Mouse (Mus musculus): Measurements from ENCODE around the gene Rpl22. TPM values are rescaled to one million over a fixed set of nuclear protein-coding genes. Genes with fewer than 3 reads are reported as not detected.

Rpl22 gene
- polyA plus RNA-seq, 2 experiments = 298 to 443 TPM

DNA sequence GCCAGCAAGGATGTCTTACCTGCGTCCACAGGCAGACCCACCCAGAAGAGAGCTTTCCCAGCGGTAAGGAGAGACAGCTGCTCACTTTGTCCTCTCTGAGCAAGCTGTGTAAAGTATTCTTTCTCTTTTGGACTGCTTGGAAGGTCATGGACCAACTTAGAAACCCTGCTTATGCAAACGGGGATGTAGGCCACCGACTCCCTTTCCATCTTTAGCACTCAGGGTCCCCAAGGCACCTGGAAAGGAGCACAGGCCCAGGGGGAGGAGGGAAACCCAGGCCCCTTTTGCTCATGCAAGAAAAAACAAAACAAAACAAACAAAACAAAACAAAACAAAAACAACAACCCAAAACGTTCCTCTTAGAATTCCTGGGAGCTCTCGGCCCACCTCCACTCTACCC lies 34.0 kb upstream of the Rpl22 start, which contains the start of gene Hes3:
Gene Hes3 (minus strand): TSS at position 101 of the 400 bp plus-strand sequence.
- Histone ChIP-seq H3K4me3 (ENCODE audit: insufficient read depth in 1 of 2, low read depth in 2 of 2, low read length in 2 of 2) (no peak within 1 kb of the TSS), H3K9ac (replicated peaks) (no peak within 1 kb of the TSS), H3K27ac (no peak within 1 kb of the TSS), H3K27me3 (ENCODE audit: control insufficient read depth, insufficient read depth, low read length) (peaks cover 55% of the 10 kb centered on the region), H3K4me2 (ENCODE audit: low read depth) (no peak within 1 kb of the TSS), H3K9me3 (ENCODE audit: control insufficient read depth, low read length) (no peaks in the 10 kb centered on the region), H3K36me3 (replicated peaks; ENCODE audit: control insufficient read depth, insufficient read depth, low read depth) (no peaks in the 10 kb centered on the region), H3K4me1 (replicated peaks; ENCODE audit: control insufficient read depth in 2 of 2, insufficient read depth in 2 of 2, low read length in 1 of 2) (peaks cover 7 to 12% of the 10 kb centered on the region in 2 experiments)
- no peak for TF ChIP-seq EP300 (IDR thresholded peaks at IDR 0.05; ENCODE audit: low read depth)
- TF ChIP-seq CTCF (IDR thresholded peaks at IDR 0.05; ENCODE audit: low read depth) = no peak
- ATAC-seq (ENCODE audit: insufficient read depth) = no peak
- WGBS (ENCODE audit: insufficient replicate concordance) = 29% methylated on average over 6 of the region's 6 CpGs
- no peak for DNase-seq (ENCODE audit: low read depth in 3 of 3, low spot score in 3 of 3)

DNA sequence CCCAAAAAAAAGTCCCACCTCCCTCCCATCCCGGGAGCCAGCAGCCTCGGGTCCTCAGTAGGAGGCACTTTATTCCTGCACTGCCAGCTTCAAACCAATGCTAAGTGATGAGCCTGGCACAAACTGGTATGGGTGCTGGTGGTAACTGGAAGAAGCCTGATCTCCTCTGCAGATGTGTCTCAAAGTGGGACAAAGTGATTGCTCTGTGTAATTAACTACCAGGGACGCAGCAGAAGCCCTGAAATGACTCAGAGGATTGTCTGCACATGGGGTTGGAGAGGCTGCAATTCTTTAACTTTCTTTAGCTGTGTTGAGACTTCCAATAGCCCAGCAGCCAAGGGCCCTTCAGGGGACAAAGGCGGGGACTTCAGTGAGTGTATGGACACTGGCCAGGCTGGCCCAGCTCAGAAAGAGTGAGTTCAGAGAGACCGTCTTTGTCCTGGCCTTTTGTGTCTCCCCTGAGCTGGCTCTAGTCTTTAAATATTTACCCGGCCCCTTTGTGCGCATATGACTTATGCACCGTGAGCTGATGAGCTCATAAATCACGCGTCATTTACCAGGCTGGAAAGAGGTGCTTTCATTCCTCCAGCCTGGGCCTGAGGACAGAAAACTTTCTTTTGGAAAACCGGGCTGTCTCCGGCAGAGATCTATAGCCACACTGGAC lies 33.3 kb upstream of the Rpl22 start:
- Histone ChIP-seq H3K4me3 (ENCODE audit: insufficient read depth in 1 of 2, low read depth in 2 of 2, low read length in 2 of 2) (no peak overlapping the region), H3K36me3 (replicated peaks; ENCODE audit: control insufficient read depth, insufficient read depth, low read depth) (no peaks in the 10 kb centered on the region), H3K4me2 (ENCODE audit: low read depth) (no peak overlapping the region), H3K9ac (replicated peaks) (no peak overlapping the region), H3K27me3 (ENCODE audit: control insufficient read depth, insufficient read depth, low read length) (peaks cover 48% of the 10 kb centered on the region), H3K9me3 (ENCODE audit: control insufficient read depth, low read length) (no peaks in the 10 kb centered on the region), H3K27ac (no peak overlapping the region), H3K4me1 (replicated peaks; ENCODE audit: control insufficient read depth in 2 of 2, insufficient read depth in 2 of 2, low read length in 1 of 2) (peaks cover 7 to 12% of the 10 kb centered on the region in 2 experiments)
- DNase-seq (ENCODE audit: low read depth in 3 of 3, low spot score in 3 of 3) (no peak), ATAC-seq (ENCODE audit: insufficient read depth) (no peak)
- WGBS (ENCODE audit: insufficient replicate concordance) = 45% methylated on average over 12 of the region's 12 CpGs
- TF ChIP-seq EP300 (IDR thresholded peaks at IDR 0.05; ENCODE audit: low read depth) (no peak), CTCF (IDR thresholded peaks at IDR 0.05; ENCODE audit: low read depth) (no peak)

DNA sequence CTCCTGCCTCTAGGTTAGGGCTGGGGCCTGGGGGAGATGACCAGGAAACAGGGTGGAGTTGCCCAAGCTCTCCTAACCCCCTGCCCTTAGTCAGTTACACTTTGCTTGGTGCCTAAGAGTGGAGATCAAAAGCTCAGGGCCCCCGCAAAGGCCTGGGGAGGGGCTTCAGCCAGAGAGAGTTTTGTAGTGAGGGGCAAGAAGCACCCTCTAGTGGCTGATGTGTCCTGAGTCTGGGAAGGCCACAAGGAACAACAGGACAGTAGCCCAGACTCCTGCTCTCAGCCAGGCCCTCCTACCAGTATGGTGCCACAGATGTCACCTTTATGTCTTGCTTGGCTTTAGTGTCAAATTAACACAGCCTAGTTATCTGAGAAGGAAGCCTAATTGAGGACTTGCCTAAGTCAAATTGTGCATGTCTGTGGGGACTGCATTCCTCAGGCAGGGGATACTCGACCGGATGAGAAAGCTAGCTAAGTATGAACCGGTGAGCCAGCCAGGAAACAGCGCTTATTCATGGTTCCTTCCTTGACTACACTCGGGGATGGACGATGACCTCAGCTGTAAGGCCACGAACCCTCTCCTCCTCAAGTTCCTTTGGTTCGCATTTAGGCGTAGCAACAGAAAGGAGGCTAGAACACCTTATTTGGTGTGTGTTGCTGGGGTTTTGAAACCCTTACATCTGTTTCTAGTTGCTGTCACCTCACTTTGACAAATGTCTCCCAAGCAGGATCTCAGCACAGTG lies 31.2 kb upstream of the Rpl22 start:
- peaks cover 34% of the 10 kb centered on the region for H3K27me3 ChIP-seq (ENCODE audit: control insufficient read depth, insufficient read depth, low read length)
- TF ChIP-seq EP300 (IDR thresholded peaks at IDR 0.05; ENCODE audit: low read depth) = no peak
- peak; percentile 33 for TF ChIP-seq CTCF (IDR thresholded peaks at IDR 0.05; ENCODE audit: low read depth)
- WGBS (ENCODE audit: insufficient replicate concordance) = 38% methylated on average over 10 of the region's 10 CpGs

DNA sequence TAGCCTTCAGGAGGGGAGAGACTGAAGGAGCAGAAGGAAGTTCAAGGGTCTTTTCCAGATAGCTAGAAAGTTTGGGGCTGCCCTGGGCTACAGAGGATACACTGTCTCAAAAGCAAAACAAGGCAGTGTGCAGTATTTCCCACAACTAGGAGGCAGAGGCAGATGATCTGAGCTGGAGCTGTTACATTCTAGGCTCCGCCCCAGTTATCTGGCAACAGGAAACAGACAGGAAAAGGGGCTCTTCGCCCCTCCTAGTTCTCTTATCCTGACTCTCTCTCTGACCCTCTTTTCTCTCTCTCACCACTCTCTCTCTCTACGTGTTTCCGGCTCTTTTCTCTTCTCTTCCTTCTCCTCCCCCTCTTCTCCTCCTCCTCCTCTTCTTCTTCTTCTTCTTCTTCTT lies 29.6 kb upstream of the Rpl22 start:
- H3K9ac ChIP-seq (replicated peaks) = peak overlapping the region; percentile 24; the same call in 1 of the 2 replicates

More for the DNA sequence above, 31.2 kb upstream of the Rpl22 start:
- Histone ChIP-seq H3K36me3 (replicated peaks; ENCODE audit: control insufficient read depth, insufficient read depth, low read depth) (0 out of 2 replicates have a peak, but pooled peaks cover under 1% of the 10 kb centered on the region), H3K27ac (no peak overlapping the region), H3K4me3 (ENCODE audit: insufficient read depth in 1 of 2, low read depth in 2 of 2, low read length in 2 of 2) (no peak overlapping the region), H3K4me1 (replicated peaks; ENCODE audit: control insufficient read depth in 2 of 2, insufficient read depth in 2 of 2, low read length in 1 of 2) (peaks cover 16 to 20% of the 10 kb centered on the region in 2 experiments), H3K9me3 (ENCODE audit: control insufficient read depth, low read length) (no peaks in the 10 kb centered on the region), H3K4me2 (ENCODE audit: low read depth) (no peak overlapping the region), H3K9ac (replicated peaks) (no peak overlapping the region)
- DNase-seq (ENCODE audit: low read depth in 3 of 3, low spot score in 3 of 3) = no peak
- ATAC-seq (ENCODE audit: insufficient read depth) = no peak

DNA sequence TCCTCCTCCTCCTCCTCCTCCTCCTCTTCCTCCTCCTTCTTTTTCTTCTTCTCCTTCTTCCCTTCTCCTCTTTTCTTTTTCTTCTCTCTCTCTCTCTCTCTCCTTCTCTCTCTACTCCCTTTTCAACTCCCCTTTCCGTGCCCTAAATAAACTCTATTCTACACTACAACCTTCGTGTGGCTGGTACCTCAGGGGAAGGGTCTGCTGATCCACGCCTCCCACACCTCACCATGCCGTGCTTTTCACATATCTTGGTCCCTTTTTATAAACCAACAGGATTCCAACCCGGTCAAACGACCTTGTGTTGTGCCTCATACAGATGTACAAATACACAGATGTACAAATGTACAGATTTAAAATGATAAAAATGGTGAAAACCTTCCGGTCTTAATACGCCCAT lies 29.2 kb upstream of the Rpl22 start:
- peak overlapping the region; percentile 84 to 93 for H3K4me3 ChIP-seq (ENCODE audit: insufficient read depth in 1 of 2, low read depth in 2 of 2, low read length in 2 of 2)
- TF ChIP-seq CTCF (IDR thresholded peaks at IDR 0.05; ENCODE audit: low read depth) = no peak
- TF ChIP-seq EP300 (IDR thresholded peaks at IDR 0.05; ENCODE audit: low read depth) = no peak
- H3K27me3 ChIP-seq (ENCODE audit: control insufficient read depth, insufficient read depth, low read length) = peaks cover 15% of the 10 kb centered on the region
- WGBS (ENCODE audit: insufficient replicate concordance) = 3% methylated on average over 8 of the region's 8 CpGs
- H3K9ac ChIP-seq (replicated peaks) = peak overlapping the region; percentile 49
- ATAC-seq (ENCODE audit: insufficient read depth) = no peak
- H3K36me3 ChIP-seq (replicated peaks; ENCODE audit: control insufficient read depth, insufficient read depth, low read depth) = peaks cover 9% of the 10 kb centered on the region
- peak overlapping the region; percentile 50 for H3K27ac ChIP-seq
- H3K9me3 ChIP-seq (ENCODE audit: control insufficient read depth, low read length) = no peaks in the 10 kb centered on the region
- peaks cover 16 to 20% of the 10 kb centered on the region in 2 experiments for H3K4me1 ChIP-seq (replicated peaks; ENCODE audit: control insufficient read depth in 2 of 2, insufficient read depth in 2 of 2, low read length in 1 of 2)
- peak overlapping the region; percentile 76 for H3K4me2 ChIP-seq (ENCODE audit: low read depth)
- no peak for DNase-seq (ENCODE audit: low read depth in 3 of 3, low spot score in 3 of 3)

More for the DNA sequence above, 29.6 kb upstream of the Rpl22 start:
- DNase-seq (ENCODE audit: low read depth in 3 of 3, low spot score in 3 of 3) (peak; percentile 31 to 54 (median 35)), ATAC-seq (ENCODE audit: insufficient read depth) (no peak)
- H3K27me3 ChIP-seq (ENCODE audit: control insufficient read depth, insufficient read depth, low read length) = peaks cover 20% of the 10 kb centered on the region
- WGBS (ENCODE audit: insufficient replicate concordance) = 0% methylated on average over 4 of the region's 4 CpGs
- H3K36me3 ChIP-seq (replicated peaks; ENCODE audit: control insufficient read depth, insufficient read depth, low read depth) = peaks cover 9% of the 10 kb centered on the region; the same call in 1 of the 2 replicates
- H3K4me3 ChIP-seq (ENCODE audit: insufficient read depth in 1 of 2, low read depth in 2 of 2, low read length in 2 of 2) = peak overlapping the region; percentile 8 to 15; a peak in 2 of 4 replicates
- H3K4me1 ChIP-seq (replicated peaks; ENCODE audit: control insufficient read depth in 2 of 2, insufficient read depth in 2 of 2, low read length in 1 of 2) = peaks cover 16 to 20% of the 10 kb centered on the region in 2 experiments
- peak overlapping the region; percentile 76 for H3K4me2 ChIP-seq (ENCODE audit: low read depth)
- H3K27ac ChIP-seq = peak overlapping the region; percentile 28; the same call in 1 of the 2 replicates
- no peaks in the 10 kb centered on the region for H3K9me3 ChIP-seq (ENCODE audit: control insufficient read depth, low read length)
- TF ChIP-seq CTCF (IDR thresholded peaks at IDR 0.05; ENCODE audit: low read depth) = no peak
- no peak for TF ChIP-seq EP300 (IDR thresholded peaks at IDR 0.05; ENCODE audit: low read depth)
